19 mouse cellular contexts compared by ENCODE assay signal in the genomic region with DNA sequence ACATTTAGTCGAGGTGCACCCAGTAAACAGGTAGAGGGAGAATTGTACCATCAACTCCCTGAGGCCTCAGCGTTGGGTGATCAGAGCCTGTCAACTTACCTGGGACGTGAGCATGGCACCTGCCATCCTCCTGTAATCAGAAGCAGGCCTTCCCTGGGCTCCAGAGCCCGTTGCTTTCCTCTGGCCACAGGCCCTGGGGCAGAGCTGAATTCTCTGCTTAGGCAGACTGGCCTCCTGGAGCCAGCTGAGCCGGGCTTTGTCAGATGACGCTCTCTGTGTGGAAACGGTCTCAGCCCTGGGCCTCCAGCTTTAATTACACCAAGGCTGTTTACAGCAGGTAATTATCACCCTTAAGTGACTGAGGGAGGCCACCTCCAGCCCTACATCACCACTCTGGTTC.
A peak's percentile ranks its signal among the peaks of the same experiment; 100 is the strongest.
DNase-seq lines count a peak whose midpoint lies in the region; ATAC-seq and TF ChIP-seq lines count a peak whose summit lies in the region.
"Had no signal": no experiment of that assay in that cellular context is flagged by ENCODE, and none has a peak within 500 bp of the region (broad histone marks: within the 10 kb centered on the region; RNA-seq: fewer than 3 reads in every experiment).

No protein-coding gene starts in this region.

- DNase-seq in hindbrain, postnatal 0 days (ENCODE audit: low spot score) = no peak
- peak; percentile 45 for DNase-seq in forelimb bud, embryonic 11.5 days (ENCODE audit: low read depth, low spot score)
- no peak for DNase-seq in frontal cortex, adult 2 months (ENCODE audit: extremely low spot score in 1 of 2, low spot score in 1 of 2)
- no peak for DNase-seq in testis, postnatal 14 days (ENCODE audit: low spot score)
- DNase-seq: adrenal gland, adult 2 months; adrenal gland, postnatal 25 days; cerebellum, adult 2 months; cerebellum, postnatal 10 days; forebrain, postnatal 0 days; gastrocnemius, postnatal 36 days; heart, adult 11 months; heart, postnatal 10 days; heart, postnatal 4 days; kidney, adult 11 months had no signal

- no peaks in the 10 kb centered on the region for H3K27me3 ChIP-seq in hindbrain, postnatal 0 days (ENCODE audit: insufficient read depth, low read length)
- peaks cover 19% of the 10 kb centered on the region for H3K27me3 ChIP-seq in hindbrain, embryonic 12.5 days
- H3K27me3 ChIP-seq in embryonic facial prominence, embryonic 12.5 days = peaks cover 17% of the 10 kb centered on the region; the same call in 1 of the 2 replicates

- H3K36me3 ChIP-seq in hindbrain, postnatal 0 days (ENCODE audit: insufficient read depth, low read length) = no peaks in the 10 kb centered on the region
- no peaks in the 10 kb centered on the region for H3K36me3 ChIP-seq in hindbrain, embryonic 12.5 days
- no peaks in the 10 kb centered on the region for H3K36me3 ChIP-seq in embryonic facial prominence, embryonic 12.5 days
- H3K36me3 ChIP-seq: heart, embryonic 10.5 days had no signal

- WGBS in hindbrain, postnatal 0 days = 53% methylated on average over 7 of the region's 7 CpGs
- whole genome bisulfite sequencing in hindbrain, embryonic 12.5 days = 52% methylated on average over 7 of the region's 7 CpGs
- 24% methylated on average over 7 of the region's 7 CpGs for WGBS in embryonic facial prominence, embryonic 12.5 days

- H3K9ac ChIP-seq in hindbrain, postnatal 0 days (replicated peaks; ENCODE audit: low read length) = no peak overlapping the region
- no peak overlapping the region for H3K9ac ChIP-seq in hindbrain, embryonic 12.5 days
- no peak overlapping the region for H3K9ac ChIP-seq in embryonic facial prominence, embryonic 12.5 days
- H3K9ac ChIP-seq: forebrain, postnatal 0 days; hindbrain, embryonic 14.5 days had no signal

- H3K4me3 ChIP-seq in hindbrain, postnatal 0 days (ENCODE audit: low read length) = no peak overlapping the region
- no peak overlapping the region for H3K4me3 ChIP-seq in hindbrain, embryonic 12.5 days
- H3K4me3 ChIP-seq in embryonic facial prominence, embryonic 12.5 days = no peak overlapping the region
- H3K4me3 ChIP-seq: heart, embryonic 10.5 days had no signal

- no peak overlapping the region for H3K27ac ChIP-seq in hindbrain, postnatal 0 days
- no peak overlapping the region for H3K27ac ChIP-seq in hindbrain, embryonic 12.5 days
- no peak overlapping the region for H3K27ac ChIP-seq in embryonic facial prominence, embryonic 12.5 days
- H3K27ac ChIP-seq: heart, embryonic 10.5 days; hindbrain, embryonic 14.5 days had no signal

- no peak overlapping the region for H3K4me2 ChIP-seq in hindbrain, postnatal 0 days (ENCODE audit: low read depth, low read length)
- H3K4me2 ChIP-seq in hindbrain, embryonic 12.5 days (replicated peaks) = no peak overlapping the region
- no peak overlapping the region for H3K4me2 ChIP-seq in embryonic facial prominence, embryonic 12.5 days (replicated peaks)
- H3K4me2 ChIP-seq: hindbrain, embryonic 14.5 days had no signal

- H3K9me3 ChIP-seq in hindbrain, postnatal 0 days (ENCODE audit: low read length) = peaks cover 7% of the 10 kb centered on the region; the same call in 1 of the 2 replicates
- H3K9me3 ChIP-seq in hindbrain, embryonic 12.5 days (replicated peaks) = no peaks in the 10 kb centered on the region
- no peaks in the 10 kb centered on the region for H3K9me3 ChIP-seq in embryonic facial prominence, embryonic 12.5 days

- TF ChIP-seq CTCF in hindbrain, postnatal 0 days (IDR thresholded peaks at IDR 0.05; ENCODE audit: low read depth) = no peak

- peak; percentile 21; the same call in 1 of the 2 replicates for ATAC-seq in hindbrain, postnatal 0 days
- no peak for ATAC-seq in hindbrain, embryonic 12.5 days (ENCODE audit: low FRiP score)
- ATAC-seq in embryonic facial prominence, embryonic 12.5 days (ENCODE audit: insufficient number of reproducible peaks, insufficient read depth, low FRiP score, low TSS enrichment) = 0 out of 2 replicates have a peak, but pooled peaks have one; percentile 22
- ATAC-seq: forebrain, postnatal 0 days; inflammation-experienced regulatory T-cells, adult 6 months had no signal

- peaks cover 7% of the 10 kb centered on the region; the same call in 1 of the 2 replicates for H3K4me1 ChIP-seq in hindbrain, postnatal 0 days (ENCODE audit: insufficient read depth, low read length)
- peaks cover 19% of the 10 kb centered on the region for H3K4me1 ChIP-seq in hindbrain, embryonic 12.5 days
- H3K4me1 ChIP-seq in embryonic facial prominence, embryonic 12.5 days = peaks cover 24% of the 10 kb centered on the region; the same call in 1 of the 2 replicates
